Mouse (Mus musculus): Measurements from ENCODE around the gene Gm38119. TPM values are rescaled to one million over a fixed set of nuclear protein-coding genes. Genes with fewer than 3 reads are reported as not detected.

Gm38119 gene
- not detected in 2 replicates for polyA plus RNA-seq (2015; fragmentation: Nextera tagmentation; extraction: Ambion mirVana)

DNA sequence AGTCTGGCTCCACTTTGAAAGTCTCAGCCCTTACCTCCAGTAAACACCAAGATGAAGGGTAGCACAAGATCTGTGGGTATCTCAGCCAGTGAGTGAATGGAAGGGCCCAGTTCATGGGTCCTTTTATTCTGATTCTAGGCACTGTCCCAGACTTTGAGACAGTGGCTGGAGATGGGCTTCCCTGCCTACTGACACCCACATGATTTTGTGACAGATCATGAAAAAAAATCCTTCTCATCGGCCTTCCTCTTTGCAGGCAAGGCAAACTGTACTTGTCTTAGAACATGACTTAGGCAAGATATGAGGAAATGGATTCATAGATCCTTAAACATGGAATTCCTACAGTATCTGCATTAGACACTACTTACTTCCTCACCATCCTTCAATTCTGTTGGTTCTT, at the start of gene Gm38119:
Gene Gm38119, minus strand, starts transcription at position 101 of the 400 bp plus-strand sequence.

DNA sequence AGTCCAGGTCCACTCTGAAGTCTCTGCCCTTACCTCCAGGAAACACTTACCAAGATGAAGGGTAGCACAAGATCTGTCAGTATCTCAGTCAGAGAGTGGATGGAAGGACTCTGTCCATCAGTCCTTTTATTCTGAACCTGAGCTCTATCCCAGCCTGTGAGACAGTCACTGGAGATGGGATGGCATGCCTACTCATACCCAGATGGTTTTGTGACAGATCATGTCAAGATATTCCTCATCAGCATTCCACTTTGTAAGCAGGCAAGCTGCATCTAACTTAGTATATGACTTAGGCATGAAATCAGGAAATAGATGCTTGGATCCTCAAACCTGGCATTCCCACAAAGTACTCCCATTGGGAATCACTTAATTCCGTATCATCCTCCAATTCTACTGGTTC, 39.9 kb upstream of the Gm38119 start, which contains the start of gene Lce1i:
Gene Lce1i, minus strand, starts transcription at position 101 of the 400 bp plus-strand sequence.

DNA sequence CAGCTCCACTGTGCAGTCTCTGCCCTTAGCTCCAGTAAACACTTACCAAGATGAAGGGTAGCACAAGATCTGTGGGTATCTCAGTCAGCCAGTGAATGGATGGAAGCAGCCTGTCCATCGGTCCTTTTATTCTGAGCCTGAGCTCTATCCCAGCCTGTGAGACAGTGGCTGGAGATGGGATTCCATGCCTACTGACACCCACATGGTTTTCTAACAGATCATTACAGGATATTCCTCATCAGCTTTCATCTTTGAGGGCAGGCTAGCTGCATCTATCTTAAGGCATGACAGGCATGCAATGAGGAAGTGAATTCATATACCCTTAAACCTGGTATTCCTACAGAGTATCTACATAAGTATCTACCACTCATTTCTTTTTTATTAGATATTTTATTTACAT, 26.1 kb upstream of the Gm38119 start, which contains the start of gene Lce1h:
Gene Lce1h, minus strand, starts transcription at position 101 of the 400 bp plus-strand sequence.

DNA sequence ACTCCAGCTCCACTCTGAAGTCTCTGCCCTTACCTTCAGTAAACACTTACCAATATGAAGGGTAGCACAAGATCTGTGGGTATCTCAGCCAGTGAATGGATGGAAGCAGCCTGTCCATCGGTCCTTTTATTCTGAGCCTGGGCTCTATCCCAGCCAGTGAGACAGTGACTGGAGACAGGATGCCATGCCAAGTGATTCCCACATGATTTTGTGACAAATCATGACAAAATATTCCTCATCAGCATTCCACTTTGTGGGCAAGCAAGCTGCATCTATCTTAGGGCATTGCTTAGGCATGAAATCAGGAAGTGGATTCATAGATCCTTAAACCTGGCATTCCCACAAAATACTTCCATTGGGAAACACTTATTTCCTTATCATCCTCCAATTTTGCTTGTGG, 13.3 kb upstream of the Gm38119 start, which contains the start of gene Lce1g:
Gene Lce1g, minus strand, starts transcription at position 101 of the 400 bp plus-strand sequence.

DNA sequence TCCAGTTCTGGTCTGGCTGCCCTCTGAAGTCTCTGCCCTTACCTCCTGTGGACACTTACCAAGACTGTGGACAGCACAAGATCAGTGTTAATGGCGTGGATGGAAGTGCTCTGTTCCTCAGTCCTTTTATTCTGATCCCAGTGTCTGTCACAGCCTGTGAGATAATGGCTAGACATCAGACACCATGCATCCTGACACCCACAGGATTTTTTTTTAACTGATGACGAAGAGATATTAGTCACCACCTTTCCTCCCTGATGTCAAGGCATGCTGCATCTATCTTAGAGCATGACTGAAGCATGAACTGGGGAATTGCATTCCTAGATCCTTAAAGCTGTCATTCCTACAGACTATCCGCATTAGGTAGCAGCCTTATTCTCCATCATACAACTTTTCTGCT, 18.6 kb downstream of the Gm38119 start, which contains the start of gene Lce1f:
Gene Lce1f, minus strand, starts transcription at position 101 of the 400 bp plus-strand sequence.

DNA sequence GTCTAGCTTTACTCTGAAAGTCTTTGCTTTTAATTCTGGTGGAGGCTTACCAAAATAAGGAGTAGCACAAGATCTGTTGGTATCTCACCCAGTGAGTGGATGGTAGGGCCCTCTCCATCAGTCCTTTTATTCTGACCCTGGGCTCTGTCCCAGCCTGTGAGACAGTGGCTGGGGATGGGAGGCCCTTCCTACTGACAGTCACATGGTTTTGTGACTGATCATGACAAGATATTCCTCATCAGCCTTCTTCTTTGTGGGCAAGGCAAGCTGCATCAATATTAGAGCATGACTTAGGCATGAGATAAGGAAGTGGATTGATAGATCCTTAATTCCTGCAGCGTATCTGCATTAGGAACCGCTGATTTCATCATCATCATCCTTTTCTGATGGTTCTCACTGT, 29.9 kb downstream of the Gm38119 start, which contains the start of gene Lce1e:
Gene Lce1e, minus strand, starts transcription at position 101 of the 400 bp plus-strand sequence.

Other genes with a start within 250 kb of the Gm38119 start
- not detected in 2 replicates for gene Sprr4, start 238.6 kb downstream of the Gm38119 start, polyA plus RNA-seq (2015; fragmentation: Nextera tagmentation; extraction: Ambion mirVana)
- gene 2310046K23Rik, start 204.6 kb downstream of the Gm38119 start, polyA plus RNA-seq (2015; fragmentation: Nextera tagmentation; extraction: Ambion mirVana) = not detected in 2 replicates
- 0.38 TPM in 1 of 2 replicates, not detected in the other for gene Ivl, start 165.4 kb downstream of the Gm38119 start, polyA plus RNA-seq (2015; fragmentation: Nextera tagmentation; extraction: Ambion mirVana)
- gene Smcp, start 150.1 kb downstream of the Gm38119 start, polyA plus RNA-seq (2015; fragmentation: Nextera tagmentation; extraction: Ambion mirVana) = 0.15 and 0.84 TPM in 2 replicates
- gene 2210017I01Rik, start 131.6 kb downstream of the Gm38119 start, polyA plus RNA-seq (2015; fragmentation: Nextera tagmentation; extraction: Ambion mirVana) = not detected in 2 replicates
- gene Lce6a, start 117.4 kb downstream of the Gm38119 start, polyA plus RNA-seq (2015; fragmentation: Nextera tagmentation; extraction: Ambion mirVana) = 3.2 and 3.3 TPM in 2 replicates
- gene Lce1a1, start 90.8 kb downstream of the Gm38119 start, polyA plus RNA-seq (2015; fragmentation: Nextera tagmentation; extraction: Ambion mirVana) = 0.71 TPM in 1 of 2 replicates, not detected in the other
- gene Lce1b, start 82.2 kb downstream of the Gm38119 start, polyA plus RNA-seq (2015; fragmentation: Nextera tagmentation; extraction: Ambion mirVana) = 0.35 TPM in 1 of 2 replicates, not detected in the other
- gene Lce1a2, start 68.8 kb downstream of the Gm38119 start, polyA plus RNA-seq (2015; fragmentation: Nextera tagmentation; extraction: Ambion mirVana) = 1.1 TPM in 1 of 2 replicates, not detected in the other
- 2.4 TPM in 1 of 2 replicates, not detected in the other for gene Lce1c, start 59.8 kb downstream of the Gm38119 start, polyA plus RNA-seq (2015; fragmentation: Nextera tagmentation; extraction: Ambion mirVana)
- gene Lce1d, start 51.9 kb downstream of the Gm38119 start, polyA plus RNA-seq (2015; fragmentation: Nextera tagmentation; extraction: Ambion mirVana) = 0.91 TPM in 1 of 2 replicates, not detected in the other
- gene Lce1e, start 30.0 kb downstream of the Gm38119 start, polyA plus RNA-seq (2015; fragmentation: Nextera tagmentation; extraction: Ambion mirVana) = 1.1 TPM in 1 of 2 replicates, not detected in the other
- 1.1 TPM in 1 of 2 replicates, not detected in the other for gene Lce1f, start 18.7 kb downstream of the Gm38119 start, polyA plus RNA-seq (2015; fragmentation: Nextera tagmentation; extraction: Ambion mirVana)
- not detected in 2 replicates for gene Lce1g, start 13.2 kb upstream of the Gm38119 start, polyA plus RNA-seq (2015; fragmentation: Nextera tagmentation; extraction: Ambion mirVana)
- 0.93 TPM in 1 of 2 replicates, not detected in the other for gene Lce1h, start 26.0 kb upstream of the Gm38119 start, polyA plus RNA-seq (2015; fragmentation: Nextera tagmentation; extraction: Ambion mirVana)
- gene Lce1i, start 39.8 kb upstream of the Gm38119 start, polyA plus RNA-seq (2015; fragmentation: Nextera tagmentation; extraction: Ambion mirVana) = not detected in 2 replicates
- gene Lce1j, start 51.4 kb upstream of the Gm38119 start, polyA plus RNA-seq (2015; fragmentation: Nextera tagmentation; extraction: Ambion mirVana) = 0.61 TPM in 1 of 2 replicates, not detected in the other
- gene Lce1k, start 68.8 kb upstream of the Gm38119 start, polyA plus RNA-seq (2015; fragmentation: Nextera tagmentation; extraction: Ambion mirVana) = not detected in 2 replicates
- 0.09 TPM in 1 of 2 replicates, not detected in the other for gene Kprp, start 88.2 kb upstream of the Gm38119 start, polyA plus RNA-seq (2015; fragmentation: Nextera tagmentation; extraction: Ambion mirVana)
- 1.2 TPM in 1 of 2 replicates, not detected in the other for gene Lce1l, start 112.2 kb upstream of the Gm38119 start, polyA plus RNA-seq (2015; fragmentation: Nextera tagmentation; extraction: Ambion mirVana)
- 0.24 TPM in 1 of 2 replicates, not detected in the other for gene 2310050C09Rik, start 131.1 kb upstream of the Gm38119 start, polyA plus RNA-seq (2015; fragmentation: Nextera tagmentation; extraction: Ambion mirVana)
- 1.8 TPM in 1 of 2 replicates, not detected in the other for gene Lce3a, start 187.1 kb upstream of the Gm38119 start, polyA plus RNA-seq (2015; fragmentation: Nextera tagmentation; extraction: Ambion mirVana)
- gene Lce3b, start 193.9 kb upstream of the Gm38119 start, polyA plus RNA-seq (2015; fragmentation: Nextera tagmentation; extraction: Ambion mirVana) = 1.2 TPM in 1 of 2 replicates, not detected in the other
- 5.1 TPM in 1 of 2 replicates, not detected in the other for gene Lce3c, start 205.4 kb upstream of the Gm38119 start, polyA plus RNA-seq (2015; fragmentation: Nextera tagmentation; extraction: Ambion mirVana)
- not detected in 2 replicates for gene Lce3d, start 218.3 kb upstream of the Gm38119 start, polyA plus RNA-seq (2015; fragmentation: Nextera tagmentation; extraction: Ambion mirVana)
- 2.8 TPM in 1 of 2 replicates, not detected in the other for gene Lce3e, start 228.0 kb upstream of the Gm38119 start, polyA plus RNA-seq (2015; fragmentation: Nextera tagmentation; extraction: Ambion mirVana)